Mouse (Mus musculus): ENCODE data around the gene Rundc1. TPM values are rescaled to one million over a fixed set of nuclear protein-coding genes. Genes with fewer than 3 reads are reported as not detected.
"Not testable (repeated sequence)": the region's sequence is repeated elsewhere in the genome, so short reads cannot be mapped to it uniquely, and the experiment has no call there.

Rundc1 gene
- polyA plus RNA-seq, 1 experiment from 2014 or later: 13.9 TPM

GRCm38 (mm10) chr11:101459716-101460115 lies 34.8 kb downstream of the Rundc1 start:
- H3K27me3 ChIP-seq: no peaks in the 10 kb centered on the region
- no peak overlapping the region for H3K27ac ChIP-seq
- ATAC-seq (replicated peaks; ENCODE audit: insufficient number of reproducible peaks, insufficient read depth, low FRiP score, low read depth): no peak
- no peak overlapping the region for H3K4me3 ChIP-seq
- H3K36me3 ChIP-seq: peaks cover 60% of the 10 kb centered on the region
- WGBS: 43% methylated on average over 5 of the region's 6 CpGs
- peaks cover 26% of the 10 kb centered on the region for H3K4me1 ChIP-seq (replicated peaks)
- H3K9me3 ChIP-seq (replicated peaks): no peaks in the 10 kb centered on the region
- H3K9ac ChIP-seq: no peak overlapping the region
- H3K4me2 ChIP-seq: no peak overlapping the region

- Histone ChIP-seq H3K36me3 (peaks cover 60% of the 10 kb centered on the region), H3K4me3 (no peak overlapping the region), H3K27me3 (no peaks in the 10 kb centered on the region), H3K9ac (no peak overlapping the region), H3K4me2 (no peak overlapping the region), H3K27ac (no peak overlapping the region), H3K9me3 (replicated peaks) (no peaks in the 10 kb centered on the region), H3K4me1 (replicated peaks) (peaks cover 29% of the 10 kb centered on the region)
- 79% methylated on average over 15 of the region's 15 CpGs for WGBS
- no peak for ATAC-seq (replicated peaks; ENCODE audit: insufficient number of reproducible peaks, insufficient read depth, low FRiP score, low read depth)
Measured at GRCm38 (mm10) chr11:101460321-101460720, 35.4 kb downstream of the Rundc1 start.

- no peaks in the 10 kb centered on the region for H3K9me3 ChIP-seq (replicated peaks)
- H3K4me1 ChIP-seq (replicated peaks): peaks cover 38% of the 10 kb centered on the region
- H3K36me3 ChIP-seq: peaks cover 54% of the 10 kb centered on the region
- H3K27ac ChIP-seq: no peak overlapping the region
- ATAC-seq (replicated peaks; ENCODE audit: insufficient number of reproducible peaks, insufficient read depth, low FRiP score, low read depth): no peak
- H3K4me2 ChIP-seq: no peak overlapping the region
- H3K9ac ChIP-seq: no peak overlapping the region
- no peaks in the 10 kb centered on the region for H3K27me3 ChIP-seq
- H3K4me3 ChIP-seq: no peak overlapping the region
- 84% methylated on average over 14 of the region's 14 CpGs for WGBS
Measured at GRCm38 (mm10) chr11:101462141-101462540, 37.3 kb downstream of the Rundc1 start.

- H3K27me3 ChIP-seq: no peaks in the 10 kb centered on the region
- H3K9me3 ChIP-seq (replicated peaks): no peaks in the 10 kb centered on the region
- H3K4me1 ChIP-seq (replicated peaks): peaks cover 45% of the 10 kb centered on the region
- H3K4me3 ChIP-seq: no peak overlapping the region
- H3K4me2 ChIP-seq: no peak overlapping the region
- no peak overlapping the region for H3K27ac ChIP-seq
- no peak overlapping the region for H3K9ac ChIP-seq
- peaks cover 47% of the 10 kb centered on the region for H3K36me3 ChIP-seq
- ATAC-seq (replicated peaks; ENCODE audit: insufficient number of reproducible peaks, insufficient read depth, low FRiP score, low read depth): no peak
- WGBS: 52% methylated on average over 13 of the region's 13 CpGs
Measured at GRCm38 (mm10) chr11:101462583-101463440, 37.9 kb downstream of the Rundc1 start.

GRCm38 (mm10) chr11:101464211-101465100 lies 39.6 kb downstream of the Rundc1 start, which contains the start of gene Rnd2:
Rnd2 (plus strand) TSS chr11:101464999.
- H3K9me3 ChIP-seq (replicated peaks): no peaks in the 10 kb centered on the region
- H3K4me2 ChIP-seq: peak within 1 kb of the TSS; percentile 93
- H3K4me3 ChIP-seq: peak within 1 kb of the TSS; percentile 91
- peak within 1 kb of the TSS; percentile 87 for H3K27ac ChIP-seq
- 11% methylated on average over 12 of the region's 12 CpGs for WGBS
- peaks cover 32% of the 10 kb centered on the region for H3K36me3 ChIP-seq
- H3K4me1 ChIP-seq (replicated peaks): peaks cover 54% of the 10 kb centered on the region
- no peak for ATAC-seq (replicated peaks; ENCODE audit: insufficient number of reproducible peaks, insufficient read depth, low FRiP score, low read depth)
- H3K9ac ChIP-seq: peak within 1 kb of the TSS; percentile 78
- H3K27me3 ChIP-seq: no peaks in the 10 kb centered on the region

GRCm38 (mm10) chr11:101465101-101465868 lies 40.4 kb downstream of the Rundc1 start:
- Histone ChIP-seq H3K36me3 (peaks cover 23% of the 10 kb centered on the region), H3K9me3 (replicated peaks) (no peaks in the 10 kb centered on the region), H3K4me2 (peak overlapping the region; percentile 93), H3K27ac (peak overlapping the region; percentile 87), H3K9ac (peak overlapping the region; percentile 78), H3K4me1 (replicated peaks) (peaks cover 53% of the 10 kb centered on the region), H3K27me3 (no peaks in the 10 kb centered on the region), H3K4me3 (peak overlapping the region; percentile 91)
- ATAC-seq (replicated peaks; ENCODE audit: insufficient number of reproducible peaks, insufficient read depth, low FRiP score, low read depth): 0 out of 2 replicates have a peak, but pooled peaks have one; percentile 34
- WGBS: under 1% methylated on average over 50 of the region's 51 CpGs

GRCm38 (mm10) chr11:101465869-101466551 lies 41.1 kb downstream of the Rundc1 start, which contains the start of gene Vat1:
Vat1 (minus strand) TSS chr11:101466230.
- peak within 1 kb of the TSS; percentile 78 for H3K9ac ChIP-seq
- no peaks in the 10 kb centered on the region for H3K27me3 ChIP-seq
- H3K27ac ChIP-seq: peak within 1 kb of the TSS; percentile 87
- peak; percentile 71 for ATAC-seq (replicated peaks; ENCODE audit: insufficient number of reproducible peaks, insufficient read depth, low FRiP score, low read depth)
- H3K4me2 ChIP-seq: peak within 1 kb of the TSS; percentile 93
- peaks cover 17% of the 10 kb centered on the region for H3K36me3 ChIP-seq
- WGBS: under 1% methylated on average over 60 of the region's 60 CpGs
- H3K4me1 ChIP-seq (replicated peaks): peaks cover 53% of the 10 kb centered on the region
- no peaks in the 10 kb centered on the region for H3K9me3 ChIP-seq (replicated peaks)
- H3K4me3 ChIP-seq: peak within 1 kb of the TSS; percentile 91

GRCm38 (mm10) chr11:101466552-101466950 lies 41.7 kb downstream of the Rundc1 start:
- H3K4me1 ChIP-seq (replicated peaks): peaks cover 53% of the 10 kb centered on the region
- not testable (repeated sequence) for H3K27ac ChIP-seq; H3K27me3 ChIP-seq; ATAC-seq (replicated peaks; ENCODE audit: insufficient number of reproducible peaks, insufficient read depth, low FRiP score, low read depth); H3K9me3 ChIP-seq (replicated peaks)
- H3K4me2 ChIP-seq: peak overlapping the region; percentile 93
- 60% methylated on average over 5 of the region's 5 CpGs for WGBS
- peaks cover 11% of the 10 kb centered on the region for H3K36me3 ChIP-seq
- peak overlapping the region; percentile 78; the same call in 1 of the 2 replicates for H3K9ac ChIP-seq
- H3K4me3 ChIP-seq: peak overlapping the region; percentile 91

GRCm38 (mm10) chr11:101467477-101468262 lies 42.8 kb downstream of the Rundc1 start:
- peak; percentile 83 for ATAC-seq (replicated peaks; ENCODE audit: insufficient number of reproducible peaks, insufficient read depth, low FRiP score, low read depth)
- no peaks in the 10 kb centered on the region for H3K9me3 ChIP-seq (replicated peaks)
- H3K27ac ChIP-seq: peak overlapping the region; percentile 53
- WGBS: under 1% methylated on average over 53 of the region's 54 CpGs
- peak overlapping the region; percentile 88 for H3K4me2 ChIP-seq
- H3K9ac ChIP-seq: peak overlapping the region; percentile 78
- peaks cover under 1% of the 10 kb centered on the region; the same call in 1 of the 2 replicates for H3K36me3 ChIP-seq
- H3K4me3 ChIP-seq: peak overlapping the region; percentile 84
- H3K4me1 ChIP-seq (replicated peaks): peaks cover 50% of the 10 kb centered on the region
- no peaks in the 10 kb centered on the region for H3K27me3 ChIP-seq
